Mouse (Mus musculus): ENCODE results near the gene Lct.
"Not testable (repeated sequence)": the region's sequence is repeated elsewhere in the genome, so short reads cannot be mapped to it uniquely, and the experiment has no call there.

Lct gene

GRCm38 (mm10) chr1:128295717-128296528 lies 32.2 kb downstream of the Lct start:
- no peak for DNase-seq (ENCODE audit: low spot score)

- no peak for DNase-seq (ENCODE audit: low spot score)
Observed at GRCm38 (mm10) chr1:128295296-128295695, 32.8 kb downstream of the Lct start.

GRCm38 (mm10) chr1:128293524-128293923 lies 34.6 kb downstream of the Lct start:
- no peak for DNase-seq (ENCODE audit: low spot score)

- no peak for DNase-seq (ENCODE audit: low spot score)
Observed at GRCm38 (mm10) chr1:128290295-128290694, 37.8 kb downstream of the Lct start.

- no peak for DNase-seq (ENCODE audit: low spot score)
Observed at GRCm38 (mm10) chr1:128285136-128285535, 43.0 kb downstream of the Lct start.

GRCm38 (mm10) chr1:128284157-128284690 lies 43.9 kb downstream of the Lct start:
- no peak for DNase-seq (ENCODE audit: low spot score)

GRCm38 (mm10) chr1:128282924-128283323 lies 45.2 kb downstream of the Lct start:
- no peak for DNase-seq (ENCODE audit: low spot score)

- DNase-seq (ENCODE audit: low spot score) = no peak
Observed at GRCm38 (mm10) chr1:128281753-128282152, 46.4 kb downstream of the Lct start.

GRCm38 (mm10) chr1:128278563-128278962 lies 49.6 kb downstream of the Lct start:
- no peak for DNase-seq (ENCODE audit: low spot score)

GRCm38 (mm10) chr1:128275908-128276307 lies 52.2 kb downstream of the Lct start:
- DNase-seq (ENCODE audit: low spot score) = no peak

GRCm38 (mm10) chr1:128270731-128271130 lies 57.4 kb downstream of the Lct start:
- DNase-seq (ENCODE audit: low spot score) = no peak

GRCm38 (mm10) chr1:128267061-128267460 lies 61.1 kb downstream of the Lct start:
- DNase-seq (ENCODE audit: low spot score) = not testable (repeated sequence)

- DNase-seq (ENCODE audit: low spot score) = no peak
Observed at GRCm38 (mm10) chr1:128244727-128245355, 83.3 kb downstream of the Lct start.

GRCm38 (mm10) chr1:128243996-128244726 lies 84.0 kb downstream of the Lct start:
- peak; percentile 95 for DNase-seq (ENCODE audit: low spot score)

- no peak for DNase-seq (ENCODE audit: low spot score)
Observed at GRCm38 (mm10) chr1:128243627-128243995, 84.5 kb downstream of the Lct start, which contains the start of gene Ubxn4. TSS of gene Ubxn4 (plus strand) at chr1:128243964.

GRCm38 (mm10) chr1:128235181-128235580 lies 92.9 kb downstream of the Lct start:
- no peak for DNase-seq (ENCODE audit: low spot score)

Measured in left cerebral cortex, adult 11 months (tissue).